Mouse (Mus musculus): ENCODE measurements at regions not wholly inside any gene's neighbourhood (a gene's known extent, or its start where the extent isn't known, plus 50 kb on each side); places are given as distances from the start of the nearest gene placed in this dataset.

- DNase-seq: no peak
- Histone ChIP-seq H3K27me3 (ENCODE audit: control insufficient read depth, insufficient read depth, low read length) (no peaks in the 10 kb centered on the region), H3K4me1 (replicated peaks; ENCODE audit: control insufficient read depth, insufficient read depth, low read length) (no peaks in the 10 kb centered on the region), H3K4me3 (ENCODE audit: control insufficient read depth, insufficient read depth, low read length) (no peak overlapping the region), H3K36me3 (ENCODE audit: control insufficient read depth, insufficient read depth, low read length) (no peaks in the 10 kb centered on the region), H3K27ac (ENCODE audit: control insufficient read depth, insufficient read depth, low read length) (no peak overlapping the region)
- WGBS: 86% methylated on average over 3 of the region's 3 CpGs
- TF ChIP-seq POLR2A (IDR thresholded peaks at IDR 0.05; ENCODE audit: control insufficient read depth, extremely low read depth, insufficient read depth, low read length, poor library complexity): no peak
- TF ChIP-seq CTCF (IDR thresholded peaks at IDR 0.05; ENCODE audit: borderline replicate concordance, control insufficient read depth, extremely low read depth, insufficient read depth, low read length, poor library complexity): no peak
Observed at GRCm38 (mm10) chr9:88274681-88275336, 52.2 kb upstream of the Nt5e start.

- Histone ChIP-seq H3K4me3 (ENCODE audit: control insufficient read depth, insufficient read depth, low read length) (no peak overlapping the region), H3K4me1 (replicated peaks; ENCODE audit: control insufficient read depth, insufficient read depth, low read length) (no peaks in the 10 kb centered on the region), H3K27me3 (ENCODE audit: control insufficient read depth, insufficient read depth, low read length) (no peaks in the 10 kb centered on the region), H3K36me3 (ENCODE audit: control insufficient read depth, insufficient read depth, low read length) (no peaks in the 10 kb centered on the region), H3K27ac (ENCODE audit: control insufficient read depth, insufficient read depth, low read length) (no peak overlapping the region)
- no peak for DNase-seq
- 90% methylated on average over 3 of the region's 3 CpGs for WGBS
- TF ChIP-seq CTCF (IDR thresholded peaks at IDR 0.05; ENCODE audit: borderline replicate concordance, control insufficient read depth, extremely low read depth, insufficient read depth, low read length, poor library complexity) (no peak), POLR2A (IDR thresholded peaks at IDR 0.05; ENCODE audit: control insufficient read depth, extremely low read depth, insufficient read depth, low read length, poor library complexity) (no peak)
Observed at GRCm38 (mm10) chr9:88276023-88276568, 50.9 kb upstream of the Nt5e start.

GRCm38 (mm10) chr9:88277031-88277430 is 50.0 kb upstream of the Nt5e start:
- Histone ChIP-seq H3K27ac (ENCODE audit: control insufficient read depth, insufficient read depth, low read length) (no peak overlapping the region), H3K4me3 (ENCODE audit: control insufficient read depth, insufficient read depth, low read length) (no peak overlapping the region), H3K4me1 (replicated peaks; ENCODE audit: control insufficient read depth, insufficient read depth, low read length) (no peaks in the 10 kb centered on the region), H3K27me3 (ENCODE audit: control insufficient read depth, insufficient read depth, low read length) (no peaks in the 10 kb centered on the region), H3K36me3 (ENCODE audit: control insufficient read depth, insufficient read depth, low read length) (no peaks in the 10 kb centered on the region)
- no peak for DNase-seq
- 91% methylated on average over 6 of the region's 6 CpGs for WGBS
- TF ChIP-seq POLR2A (IDR thresholded peaks at IDR 0.05; ENCODE audit: control insufficient read depth, extremely low read depth, insufficient read depth, low read length, poor library complexity) (no peak), CTCF (IDR thresholded peaks at IDR 0.05; ENCODE audit: borderline replicate concordance, control insufficient read depth, extremely low read depth, insufficient read depth, low read length, poor library complexity) (no peak)

Data from thymus, adult 2 months (tissue).